Mouse (Mus musculus): ENCODE measurements around the gene Rngtt.

DNA sequence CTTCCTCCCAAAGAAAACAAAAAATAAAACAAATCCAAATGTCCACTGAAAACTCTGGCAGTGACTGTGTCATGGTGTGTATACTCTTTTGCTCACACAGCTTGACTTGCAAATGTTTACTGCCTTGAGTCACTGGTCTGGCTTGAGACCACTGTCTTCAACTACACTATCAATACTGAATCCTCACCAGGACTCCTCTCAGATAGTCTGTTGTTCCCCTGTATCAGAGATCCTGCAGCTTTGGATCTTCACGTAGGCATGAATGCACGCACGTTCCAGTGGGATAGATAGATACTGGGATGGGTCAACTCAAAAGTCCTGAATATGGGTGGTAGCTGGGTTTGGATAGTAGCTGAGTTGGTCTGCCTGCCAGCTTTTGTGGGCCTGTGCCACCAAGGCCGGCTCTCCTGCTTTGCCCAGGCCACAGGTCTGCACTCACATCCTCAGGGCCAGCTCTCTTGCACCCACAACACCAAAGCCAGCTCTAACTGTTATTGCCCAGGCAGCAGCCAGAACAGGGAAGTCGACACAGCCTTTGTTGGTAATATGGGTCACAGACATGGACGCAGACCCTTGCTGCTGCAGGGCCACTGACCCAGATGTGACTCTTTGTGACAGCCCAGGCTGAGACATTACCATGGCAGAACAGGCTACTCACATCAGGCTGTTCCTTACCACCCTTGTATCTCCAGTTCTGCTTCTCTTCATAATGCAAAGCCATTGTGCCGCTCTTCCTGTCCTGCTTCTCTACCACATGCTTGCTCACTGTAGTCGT lies 168.1 kb downstream of the Rngtt start:
- TF ChIP-seq CTCF (conservative IDR thresholded peaks at IDR 0.05; ENCODE audit: low read length) (no peak), NANOG (IDR thresholded peaks at IDR 0.05; ENCODE audit: borderline replicate concordance, low read length) (no peak)
